Mouse (Mus musculus): ENCODE data around the gene Trim16. TPM values are rescaled to one million over a fixed set of nuclear protein-coding genes. Genes with fewer than 3 reads are reported as not detected.

Trim16 gene
- total RNA-seq, 2 experiments from 2014 or later, result 24.1 to 28.3 TPM

GRCm38 (mm10) chr11:62890796-62891195 lies 70.8 kb downstream of the Trim16 start:
- DNase-seq (ENCODE audit: low spot score in 2 of 2), result no peak

- no peak for DNase-seq (ENCODE audit: low spot score in 2 of 2)
Measured at GRCm38 (mm10) chr11:62891763-62892162, 71.7 kb downstream of the Trim16 start.

Other genes with a start within 250 kb of the Trim16 start
- gene Trpv2, start 245.7 kb upstream of the Trim16 start, total RNA-seq (2021), result 1 to 10 TPM; 3.6 to 4.7 TPM
- 10 to 100 TPM; 29.1 to 31.3 TPM for gene Lrrc75a, start 171.7 kb upstream of the Trim16 start, total RNA-seq (2021)
- 10 to 100 TPM; 24.2 to 26.0 TPM for gene Mmgt2, start 171.6 kb upstream of the Trim16 start, total RNA-seq (2021)
- gene Zfp287, start 88.3 kb upstream of the Trim16 start, total RNA-seq (2021), result 1 to 10 TPM; 3.6 to 4.7 TPM
- gene Gm10428, start 67.1 kb upstream of the Trim16 start, total RNA-seq (2021), result not detected
- 1 to 10 TPM; 5.1 to 5.7 TPM for gene Zfp286, start 30.8 kb upstream of the Trim16 start, total RNA-seq (2021)
- gene Fbxw10, start 26.8 kb downstream of the Trim16 start, total RNA-seq (2021), result 1 to 10 TPM in 1 of 2 experiments, under 1 TPM in 1; 0.96 to 1.1 TPM
- 10 to 100 TPM; 18.9 to 20.4 TPM for gene Tvp23b, start 59.2 kb downstream of the Trim16 start, total RNA-seq (2021)
- gene Cdrt4, start 131.0 kb downstream of the Trim16 start, total RNA-seq (2021), result under 1 TPM in 1 of 2 experiments, not detected in 1; 0.66 TPM
- not detected for gene Tekt3, start 241.4 kb downstream of the Trim16 start, total RNA-seq (2021)

Data from gastrocnemius, postnatal 4 days (tissue).